Mouse (Mus musculus): ENCODE results near the gene Depdc5. TPM values are rescaled to one million over a fixed set of nuclear protein-coding genes. Genes with fewer than 3 reads are reported as not detected.
"Not testable (repeated sequence)": the region's sequence is repeated elsewhere in the genome, so short reads cannot be mapped to it uniquely, and the experiment has no call there.

Gene Depdc5
- polyA plus RNA-seq, 1 experiment from 2014 or later, result 29.5 TPM

DNA sequence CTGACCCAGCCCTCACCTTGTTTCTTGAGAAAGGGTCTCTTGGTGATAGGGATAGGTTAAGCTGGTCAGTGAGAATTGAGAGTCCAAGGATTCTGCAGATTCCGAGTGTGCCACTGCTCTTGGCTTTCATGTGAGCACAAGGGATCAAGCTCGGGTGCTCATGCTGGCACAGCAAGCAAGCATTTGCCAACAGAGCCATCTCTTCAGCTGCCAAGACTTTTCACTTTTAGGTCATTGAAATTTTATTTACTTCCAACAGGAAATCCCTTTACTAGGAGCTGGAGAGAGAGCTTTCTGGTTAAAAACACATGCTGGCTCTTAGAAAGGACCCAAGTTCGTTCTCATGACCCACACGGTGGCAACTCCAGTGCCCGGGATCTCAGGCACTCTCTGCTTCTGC lies 26.5 kb upstream of the Depdc5 start:
- no peak overlapping the region for H3K4me2 ChIP-seq
- H3K4me1 ChIP-seq (ENCODE audit: insufficient read depth), result no peaks in the 10 kb centered on the region
- no peak for TF ChIP-seq CTCF (IDR thresholded peaks at IDR 0.05; ENCODE audit: low read depth)
- ATAC-seq (ENCODE audit: insufficient read depth), result no peak
- no peak for DNase-seq
- H3K9me3 ChIP-seq (ENCODE audit: low read depth, low read length), result no peaks in the 10 kb centered on the region
- H3K27me3 ChIP-seq (ENCODE audit: insufficient read depth, low read length), result no peaks in the 10 kb centered on the region
- no peak overlapping the region for H3K4me3 ChIP-seq (ENCODE audit: low read depth, low read length)
- WGBS, result 88% methylated on average over 5 of the region's 5 CpGs
- no peak overlapping the region for H3K9ac ChIP-seq
- H3K27ac ChIP-seq (ENCODE audit: low read depth), result no peak overlapping the region
- H3K36me3 ChIP-seq (ENCODE audit: insufficient read depth), result peaks cover 91% of the 10 kb centered on the region

DNA sequence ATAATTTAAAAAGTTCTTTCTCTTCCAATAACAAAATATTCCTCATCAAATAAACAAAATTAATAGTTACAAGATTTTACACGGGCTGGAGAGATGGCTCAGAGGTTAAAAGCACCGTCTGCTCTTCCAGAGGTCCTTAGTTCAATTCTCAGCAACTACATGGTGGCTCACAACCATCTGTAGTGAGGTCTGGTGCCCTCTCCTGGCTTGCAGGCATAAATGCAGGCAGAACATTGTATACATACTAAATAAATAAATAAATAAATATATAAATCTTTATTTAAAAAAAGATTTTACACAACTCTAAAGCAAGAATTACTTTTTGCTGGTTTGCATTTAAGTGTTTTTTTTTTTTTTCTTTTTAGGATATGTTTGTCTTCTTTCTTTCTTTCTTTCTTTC lies 23.5 kb upstream of the Depdc5 start:
- H3K36me3 ChIP-seq (ENCODE audit: insufficient read depth), result peaks cover 87% of the 10 kb centered on the region
- no peaks in the 10 kb centered on the region for H3K9me3 ChIP-seq (ENCODE audit: low read depth, low read length)
- H3K4me3 ChIP-seq (ENCODE audit: low read depth, low read length), result no peak overlapping the region
- ATAC-seq (ENCODE audit: insufficient read depth) (no peak), DNase-seq (no peak)
- peak; percentile 34 for TF ChIP-seq CTCF (IDR thresholded peaks at IDR 0.05; ENCODE audit: low read depth)
- H3K27ac ChIP-seq (ENCODE audit: low read depth), result no peak overlapping the region
- H3K4me2 ChIP-seq, result no peak overlapping the region
- WGBS, result 91% methylated on average over 2 of the region's 2 CpGs
- H3K4me1 ChIP-seq (ENCODE audit: insufficient read depth), result no peaks in the 10 kb centered on the region
- H3K9ac ChIP-seq, result no peak overlapping the region
- H3K27me3 ChIP-seq (ENCODE audit: insufficient read depth, low read length), result no peaks in the 10 kb centered on the region

DNA sequence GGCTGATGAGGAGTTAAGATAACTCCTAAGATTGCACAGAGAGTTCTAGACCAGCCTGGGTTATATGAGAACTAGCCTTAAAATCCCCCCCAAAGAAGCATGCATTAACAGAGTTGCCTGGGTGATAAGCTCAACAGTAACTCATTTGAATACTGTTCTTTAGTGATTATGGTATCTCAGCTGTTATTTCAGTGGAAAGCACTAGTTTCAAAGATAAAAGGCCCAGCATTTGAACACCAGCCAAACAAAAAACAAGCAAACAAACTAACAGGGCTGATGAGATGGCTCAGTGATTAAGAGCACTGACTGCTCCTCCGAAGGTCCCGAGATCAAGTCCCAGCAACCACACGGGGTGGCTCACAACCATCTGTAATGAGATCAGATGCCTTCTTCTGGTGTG lies 14.3 kb upstream of the Depdc5 start:
- H3K27ac ChIP-seq (ENCODE audit: low read depth), result no peak overlapping the region
- peaks cover 9% of the 10 kb centered on the region; the same call in 1 of the 2 replicates for H3K4me1 ChIP-seq (ENCODE audit: insufficient read depth)
- no peak overlapping the region for H3K4me2 ChIP-seq
- no peaks in the 10 kb centered on the region for H3K27me3 ChIP-seq (ENCODE audit: insufficient read depth, low read length)
- TF ChIP-seq CTCF (IDR thresholded peaks at IDR 0.05; ENCODE audit: low read depth), result no peak
- H3K36me3 ChIP-seq (ENCODE audit: insufficient read depth), result peaks cover 34% of the 10 kb centered on the region
- no peaks in the 10 kb centered on the region for H3K9me3 ChIP-seq (ENCODE audit: low read depth, low read length)
- ATAC-seq (ENCODE audit: insufficient read depth) (no peak), DNase-seq (no peak)
- H3K4me3 ChIP-seq (ENCODE audit: low read depth, low read length), result no peak overlapping the region
- 94% methylated on average over 3 of the region's 3 CpGs for WGBS
- no peak overlapping the region for H3K9ac ChIP-seq

DNA sequence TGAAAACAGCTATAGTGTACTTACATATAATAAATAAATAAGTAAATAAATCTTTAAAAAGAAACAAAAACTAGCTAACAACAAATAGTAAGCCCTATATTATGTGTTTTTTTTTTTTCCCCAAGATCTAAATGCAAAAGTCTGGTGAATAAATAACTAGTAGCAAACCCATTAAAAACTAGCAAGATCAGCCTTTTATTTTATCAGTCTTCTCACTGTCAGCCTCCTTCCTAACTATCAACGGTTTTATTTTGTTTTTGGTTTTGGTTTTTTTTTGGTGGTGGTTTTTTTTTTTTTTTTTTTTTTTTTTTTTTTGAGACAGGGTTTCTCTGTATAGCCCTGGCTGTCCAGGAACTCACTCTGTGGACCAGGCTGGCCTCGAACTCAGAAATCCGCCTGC lies 13.9 kb upstream of the Depdc5 start:
- WGBS, result 87% methylated on average over 3 of the region's 3 CpGs

DNA sequence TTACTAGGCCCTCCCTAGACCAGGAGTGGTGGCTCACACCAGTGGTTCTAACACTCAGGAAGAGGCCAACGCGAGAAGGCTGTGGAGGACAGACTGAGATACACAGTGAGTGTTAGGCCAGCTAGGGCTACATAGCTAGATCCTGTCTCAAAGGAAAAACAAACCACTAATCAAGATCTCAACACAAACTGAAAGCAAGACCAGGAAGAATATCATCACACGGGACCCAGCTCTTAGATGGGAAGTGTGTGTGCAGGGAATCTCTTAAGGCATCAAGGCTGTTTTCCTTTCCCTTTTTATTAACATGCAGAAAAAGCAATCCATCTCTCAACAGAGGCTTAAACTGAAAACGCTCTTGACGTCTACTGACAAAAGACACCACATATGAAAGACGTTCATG lies 11.5 kb upstream of the Depdc5 start:
- Histone ChIP-seq H3K4me2 (peak overlapping the region; percentile 85), H3K27ac (ENCODE audit: low read depth) (no peak overlapping the region), H3K9me3 (ENCODE audit: low read depth, low read length) (no peaks in the 10 kb centered on the region), H3K4me3 (ENCODE audit: low read depth, low read length) (peak overlapping the region; percentile 95), H3K36me3 (ENCODE audit: insufficient read depth) (peaks cover 18% of the 10 kb centered on the region), H3K4me1 (ENCODE audit: insufficient read depth) (peaks cover 9% of the 10 kb centered on the region; the same call in 1 of the 2 replicates), H3K27me3 (ENCODE audit: insufficient read depth, low read length) (no peaks in the 10 kb centered on the region), H3K9ac (peak overlapping the region; percentile 44)
- no peak for ATAC-seq (ENCODE audit: insufficient read depth)
- 27% methylated on average over 6 of the region's 6 CpGs for WGBS
- no peak for TF ChIP-seq CTCF (IDR thresholded peaks at IDR 0.05; ENCODE audit: low read depth)
- peak; percentile 14 for DNase-seq

More for the DNA sequence above, 13.9 kb upstream of the Depdc5 start:
- not testable (repeated sequence) for H3K27me3 ChIP-seq (ENCODE audit: insufficient read depth, low read length); ATAC-seq (ENCODE audit: insufficient read depth); DNase-seq; H3K27ac ChIP-seq (ENCODE audit: low read depth); H3K4me1 ChIP-seq (ENCODE audit: insufficient read depth); H3K4me2 ChIP-seq; H3K9me3 ChIP-seq (ENCODE audit: low read depth, low read length); H3K4me3 ChIP-seq (ENCODE audit: low read depth, low read length); H3K9ac ChIP-seq
- peaks cover 30% of the 10 kb centered on the region for H3K36me3 ChIP-seq (ENCODE audit: insufficient read depth)

DNA sequence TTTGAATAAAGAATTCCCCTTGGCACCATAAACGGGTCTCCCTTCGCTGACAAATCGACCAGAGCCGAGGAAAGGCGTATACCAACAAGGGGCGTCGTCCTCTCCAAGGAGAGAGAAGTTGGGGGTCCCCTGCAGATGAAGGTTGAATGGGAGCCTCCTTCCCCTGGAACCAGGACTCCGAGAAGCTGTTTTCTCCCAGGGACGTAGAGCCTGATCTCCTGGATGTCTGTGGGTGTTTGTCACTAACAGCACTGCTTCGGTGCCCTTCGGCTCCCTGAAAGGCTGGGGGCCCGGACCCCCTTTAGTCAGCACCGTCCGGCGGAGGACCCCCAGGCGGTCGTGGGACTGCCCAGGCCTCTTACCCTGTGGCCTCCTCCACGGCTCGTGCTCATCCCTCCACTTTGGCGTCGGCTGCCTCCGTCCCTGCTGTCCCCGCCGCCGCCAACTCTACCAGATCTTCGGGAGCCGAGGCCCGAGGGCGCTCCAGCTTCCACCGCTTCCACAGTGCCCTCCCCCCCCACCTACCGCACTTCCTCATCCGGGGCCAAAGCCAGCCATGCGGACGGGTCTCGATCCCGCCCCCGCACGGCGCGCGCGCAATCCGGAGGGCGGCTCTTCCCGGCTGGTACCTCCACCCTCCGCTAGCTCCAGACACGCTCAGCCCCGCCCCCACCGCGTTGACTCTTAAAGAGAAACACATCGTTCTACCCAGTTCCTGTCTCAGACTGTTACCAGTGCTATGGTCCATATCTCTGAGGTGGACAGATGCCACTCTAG lies 9.6 kb upstream of the Depdc5 start, which contains the start of gene Prr14l:
Gene Prr14l, minus strand, starts transcription at position 526 of the 777 bp plus-strand sequence.
- Histone ChIP-seq H3K9me3 (ENCODE audit: low read depth, low read length) (no peaks in the 10 kb centered on the region), H3K4me2 (peak within 1 kb of the TSS; percentile 85), H3K9ac (peak within 1 kb of the TSS; percentile 97), H3K36me3 (ENCODE audit: insufficient read depth) (peaks cover 10% of the 10 kb centered on the region; the same call in 1 of the 2 replicates), H3K4me1 (ENCODE audit: insufficient read depth) (peaks cover 9% of the 10 kb centered on the region; the same call in 1 of the 2 replicates), H3K27me3 (ENCODE audit: insufficient read depth, low read length) (no peaks in the 10 kb centered on the region), H3K4me3 (ENCODE audit: low read depth, low read length) (peak within 1 kb of the TSS; percentile 95), H3K27ac (ENCODE audit: low read depth) (peak within 1 kb of the TSS; percentile 86)
- WGBS, result under 1% methylated on average over 51 of the region's 51 CpGs
- ATAC-seq (ENCODE audit: insufficient read depth) (peak; percentile 95), DNase-seq (peak; percentile 98)
- no peak for TF ChIP-seq CTCF (IDR thresholded peaks at IDR 0.05; ENCODE audit: low read depth)

DNA sequence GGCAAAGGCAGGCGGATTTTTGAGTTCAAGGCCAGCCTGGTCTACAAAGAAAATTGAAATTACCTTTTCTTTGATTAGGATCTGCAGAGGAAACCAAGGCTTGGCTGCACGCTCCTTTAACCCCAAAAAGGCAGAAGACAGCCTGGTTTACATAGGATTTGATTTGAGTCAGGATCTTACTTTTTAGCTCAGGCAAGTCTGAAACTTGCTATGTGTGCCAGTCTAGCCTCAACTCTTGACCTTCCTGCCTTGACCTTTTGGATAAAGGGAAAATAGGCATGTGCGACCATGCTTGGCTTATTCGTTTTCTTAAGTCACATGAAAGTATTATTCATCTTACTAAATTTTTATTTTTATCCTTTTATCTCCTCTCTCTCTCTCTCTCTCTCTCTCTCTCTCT lies 8.7 kb upstream of the Depdc5 start:
- no peak for TF ChIP-seq CTCF (IDR thresholded peaks at IDR 0.05; ENCODE audit: low read depth)
- Histone ChIP-seq H3K4me1 (ENCODE audit: insufficient read depth) (peaks cover 9% of the 10 kb centered on the region; the same call in 1 of the 2 replicates), H3K27ac (ENCODE audit: low read depth) (no peak overlapping the region), H3K9ac (no peak overlapping the region), H3K9me3 (ENCODE audit: low read depth, low read length) (no peaks in the 10 kb centered on the region), H3K4me2 (no peak overlapping the region), H3K36me3 (ENCODE audit: insufficient read depth) (peaks cover 10% of the 10 kb centered on the region; the same call in 1 of the 2 replicates), H3K27me3 (ENCODE audit: insufficient read depth, low read length) (no peaks in the 10 kb centered on the region), H3K4me3 (ENCODE audit: low read depth, low read length) (no peak overlapping the region)
- 83% methylated on average over 4 of the region's 4 CpGs for WGBS
- DNase-seq (no peak), ATAC-seq (ENCODE audit: insufficient read depth) (no peak)

DNA sequence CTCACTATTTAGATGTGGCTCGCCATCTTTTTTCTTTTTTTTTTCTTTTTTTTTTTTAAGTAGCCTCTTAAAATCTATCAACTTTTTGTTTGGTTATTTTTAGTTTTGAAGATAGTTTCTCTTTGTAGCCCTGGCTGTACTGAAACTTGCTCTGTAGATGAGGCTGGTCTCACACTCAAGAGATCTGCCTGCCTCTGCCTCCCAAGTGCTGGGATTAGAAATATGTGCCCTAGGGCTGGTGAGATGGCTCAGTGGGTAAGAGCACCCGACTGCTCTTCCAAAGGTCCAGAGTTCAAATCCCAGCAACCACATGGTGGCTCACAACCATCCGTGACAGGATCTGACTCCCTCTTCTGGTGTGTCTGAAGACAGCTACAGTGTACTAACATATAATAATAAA lies 8.2 kb upstream of the Depdc5 start:
- 89% methylated on average over 2 of the region's 3 CpGs for WGBS

More for the DNA sequence above, 8.2 kb upstream of the Depdc5 start:
- not testable (repeated sequence) for H3K4me2 ChIP-seq; H3K36me3 ChIP-seq (ENCODE audit: insufficient read depth); ATAC-seq (ENCODE audit: insufficient read depth); DNase-seq; H3K9ac ChIP-seq; H3K27me3 ChIP-seq (ENCODE audit: insufficient read depth, low read length); H3K4me1 ChIP-seq (ENCODE audit: insufficient read depth); H3K9me3 ChIP-seq (ENCODE audit: low read depth, low read length); H3K4me3 ChIP-seq (ENCODE audit: low read depth, low read length); H3K27ac ChIP-seq (ENCODE audit: low read depth)

Measured in lung, embryonic 14.5 days (tissue).